Mouse (Mus musculus) lung, postnatal 0 days (tissue): ENCODE data around the gene Siglec1. TPM values are rescaled to one million over a fixed set of nuclear protein-coding genes. Genes with fewer than 3 reads are reported as not detected.

Experiments
- ATAC-seq: fragments of 200-750 bp; cut with Nextera tagmentation; 2 replicates; pipeline ENCODE4 v1.8.0; 2017; ENCODE audit warnings: moderate library complexity
- DNase-seq: peaks from one replicate; pipeline ENCODE4 v3.0.0-alpha.2; 2016; ENCODE audit warnings: low spot score
- H3K27ac ChIP-seq: fragments of 300-500 bp; sonication (generic); 2 replicates; pipeline ENCODE4 v1.5.1; 2014; ENCODE audit warnings: antibody characterized with exemption, mild to moderate bottlenecking, low read length, mixed read lengths
- H3K27me3 ChIP-seq: fragments of 300-500 bp; sonication (generic); replicated peaks from 2 replicates; pipeline ENCODE4 v1.6.1; 2014; ENCODE audit warnings: low read length, mixed read lengths; ENCODE audit not compliant: insufficient read depth
- H3K36me3 ChIP-seq: fragments of 300-500 bp; sonication (generic); 2 replicates; pipeline ENCODE4 v1.6.1; 2014; ENCODE audit warnings: low read length, mixed read lengths; ENCODE audit not compliant: insufficient read depth
- H3K4me1 ChIP-seq: fragments of 300-500 bp; sonication (generic); 2 replicates; pipeline ENCODE4 v1.6.1; 2014; ENCODE audit warnings: antibody characterized with exemption, low read depth, low read length, mixed read lengths; ENCODE audit not compliant: insufficient read depth
- H3K4me2 ChIP-seq: fragments of 300-500 bp; sonication (generic); replicated peaks from 2 replicates; pipeline ENCODE4 v1.6.1; 2014; ENCODE audit warnings: low read depth, mild to moderate bottlenecking, low read length, moderate library complexity, mixed read lengths
- H3K4me3 ChIP-seq: fragments of 300-500 bp; sonication (generic); 2 replicates; pipeline ENCODE4 v1.5.1; 2014; ENCODE audit warnings: low read depth, low read length
- H3K9ac ChIP-seq: fragments of 300-500 bp; sonication (generic); replicated peaks from 2 replicates; pipeline ENCODE4 v1.6.1; 2014; ENCODE audit warnings: low read depth, mild to moderate bottlenecking
- H3K9me3 ChIP-seq: fragments of 300-500 bp; sonication (generic); 2 replicates; pipeline ENCODE4 v1.6.1; 2016; ENCODE audit warnings: low read length, mixed read lengths
- CTCF ChIP-seq: IDR thresholded peaks from 2 replicates; pipeline ENCODE4 v1.5.1; 2016; ENCODE audit warnings: antibody characterized with exemption, mild to moderate bottlenecking
- EP300 ChIP-seq: IDR thresholded peaks from 2 replicates; pipeline ENCODE4 v1.6.1; 2016; ENCODE audit warnings: antibody characterized with exemption, mild to moderate bottlenecking, control low read depth
- WGBS: fragments of 180-500 bp; shearing (Covaris S2); extraction: QIAGEN DNeasy Blood & Tissue Kit; methylation state at CpG from one replicate; pipeline ENCODE4 v1.1.7; 2014; 5-methylcytosine and 5-hydroxymethylcytosine counted together
- microRNA-seq: library from miRNA; unstranded; fragments of <30 nt; microRNA quantifications from one replicate; pipeline ENCODE4, GENCODE M21; 2016
- polyA plus RNA-seq: library from polyadenylated mRNA; unstranded; fragments of >200 nt; fragmentation: Nextera tagmentation; extraction: Ambion mirVana; gene quantifications from 2 replicates; pipeline ENCODE4 v1.2.1, GENCODE M21; 2015

The Siglec1 gene
- polyA plus RNA-seq, 1 experiment from 2014 or later = 1.1 TPM

DNA sequence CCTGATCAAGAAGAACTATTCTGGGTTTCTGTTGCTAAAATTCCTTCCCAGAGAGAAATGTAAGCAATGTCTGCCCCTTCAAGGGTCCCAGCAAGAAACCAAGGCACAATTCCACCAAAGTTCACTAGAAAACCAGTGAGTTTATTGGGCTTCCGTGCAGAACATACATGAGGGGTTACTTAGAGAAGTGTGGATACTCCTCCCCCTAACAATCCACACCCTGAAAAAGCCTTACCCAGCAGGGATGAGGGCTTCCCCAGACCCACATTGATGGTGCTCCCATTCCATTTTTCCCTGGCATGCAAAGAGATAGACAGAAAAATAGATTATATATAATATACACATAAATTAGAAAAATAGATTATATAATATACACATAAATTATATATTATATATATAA is 55.6 kb downstream of the Siglec1 start:
- no peak overlapping the region for H3K9ac ChIP-seq
- TF ChIP-seq CTCF = no peak
- TF ChIP-seq EP300 = no peak
- no peak overlapping the region for H3K4me2 ChIP-seq
- no peak for DNase-seq
- H3K9me3 ChIP-seq = no peaks in the 10 kb centered on the region
- ATAC-seq = no peak
- H3K4me3 ChIP-seq = no peak overlapping the region
- H3K4me1 ChIP-seq = no peaks in the 10 kb centered on the region
- no peaks in the 10 kb centered on the region for H3K27me3 ChIP-seq
- WGBS = 93% methylated on average over 1 of the region's 1 CpGs
- no peak overlapping the region for H3K27ac ChIP-seq
- no peaks in the 10 kb centered on the region for H3K36me3 ChIP-seq

GRCm38 (mm10) chr2:131030561-131030960 is 56.0 kb downstream of the Siglec1 start:
- no peaks in the 10 kb centered on the region for H3K36me3 ChIP-seq
- H3K4me1 ChIP-seq = no peaks in the 10 kb centered on the region
- TF ChIP-seq CTCF (no peak), EP300 (no peak)
- H3K4me2 ChIP-seq = no peak overlapping the region
- ATAC-seq (no peak), DNase-seq (no peak)
- H3K27ac ChIP-seq = no peak overlapping the region
- no peaks in the 10 kb centered on the region for H3K9me3 ChIP-seq
- WGBS = 82% methylated on average over 2 of the region's 2 CpGs
- no peak overlapping the region for H3K4me3 ChIP-seq
- H3K27me3 ChIP-seq = no peaks in the 10 kb centered on the region
- no peak overlapping the region for H3K9ac ChIP-seq

GRCm38 (mm10) chr2:131029065-131029935 is 57.3 kb downstream of the Siglec1 start:
- Histone ChIP-seq H3K36me3 (no peaks in the 10 kb centered on the region), H3K9me3 (no peaks in the 10 kb centered on the region), H3K27ac (no peak overlapping the region), H3K4me3 (no peak overlapping the region), H3K4me1 (no peaks in the 10 kb centered on the region), H3K27me3 (no peaks in the 10 kb centered on the region), H3K9ac (no peak overlapping the region), H3K4me2 (no peak overlapping the region)
- WGBS = 47% methylated on average over 9 of the region's 9 CpGs
- ATAC-seq = peak; percentile 82
- TF ChIP-seq EP300 (no peak), CTCF (no peak)
- peak; percentile 50 for DNase-seq

DNA sequence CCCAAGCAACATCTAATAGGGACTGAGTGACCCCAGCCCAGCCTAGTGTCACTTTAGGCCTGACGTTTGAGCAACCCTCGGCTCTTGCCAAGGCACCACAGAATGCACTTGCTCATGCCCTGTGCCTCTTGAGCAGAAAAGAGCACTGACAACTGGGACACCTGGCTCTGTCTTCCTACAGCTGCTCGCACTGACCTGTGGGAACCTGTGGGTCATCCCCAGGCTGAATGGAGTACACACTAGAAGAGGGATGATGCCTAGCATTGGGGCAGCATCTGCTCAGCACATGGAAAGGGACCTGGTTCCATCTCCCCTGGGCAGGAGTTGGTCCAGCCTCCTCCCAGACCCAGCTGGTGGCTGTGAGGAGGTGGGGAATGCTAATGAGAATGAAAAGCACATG is 59.6 kb downstream of the Siglec1 start:
- WGBS = 92% methylated on average over 3 of the region's 3 CpGs
- 0 out of 2 replicates have a peak, but pooled peaks cover under 1% of the 10 kb centered on the region for H3K36me3 ChIP-seq
- H3K4me1 ChIP-seq = no peaks in the 10 kb centered on the region
- H3K4me3 ChIP-seq = no peak overlapping the region
- H3K27me3 ChIP-seq = no peaks in the 10 kb centered on the region
- H3K27ac ChIP-seq = no peak overlapping the region
- no peak for ATAC-seq
- H3K9me3 ChIP-seq = no peaks in the 10 kb centered on the region
- DNase-seq = no peak
- no peak overlapping the region for H3K9ac ChIP-seq
- no peak overlapping the region for H3K4me2 ChIP-seq
- TF ChIP-seq EP300 = no peak
- no peak for TF ChIP-seq CTCF

DNA sequence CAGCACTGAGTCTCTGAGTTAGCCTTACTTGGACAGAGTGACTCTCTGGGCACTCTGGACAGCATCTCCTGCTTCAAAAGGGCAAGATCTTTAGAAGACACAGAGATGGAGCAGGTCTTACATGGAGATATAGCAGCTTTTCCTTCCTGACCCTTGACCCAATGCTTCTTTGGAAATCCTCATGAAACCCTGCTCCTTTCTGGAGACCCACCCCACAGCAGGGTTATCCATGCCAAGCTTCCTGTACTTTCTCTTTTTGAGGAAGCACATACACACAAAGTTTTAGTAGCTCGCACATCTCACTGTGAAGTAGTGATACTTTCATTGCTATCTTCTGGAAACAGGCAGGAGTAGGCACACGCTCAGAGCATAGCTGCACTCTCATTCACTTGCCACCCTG is 61.3 kb downstream of the Siglec1 start:
- no peak overlapping the region for H3K4me3 ChIP-seq
- 95% methylated on average over 2 of the region's 2 CpGs for WGBS

More for the DNA sequence above, 61.3 kb downstream of the Siglec1 start:
- no peak for TF ChIP-seq CTCF
- no peak for TF ChIP-seq EP300
- Histone ChIP-seq H3K9me3 (no peaks in the 10 kb centered on the region), H3K4me2 (no peak overlapping the region), H3K9ac (no peak overlapping the region), H3K4me1 (no peaks in the 10 kb centered on the region), H3K27me3 (no peaks in the 10 kb centered on the region), H3K36me3 (peaks cover 5% of the 10 kb centered on the region; the same call in 1 of the 2 replicates), H3K27ac (no peak overlapping the region)
- DNase-seq (no peak), ATAC-seq (no peak)

Small RNAs within 50 kb of the gene (microRNA-seq; reads per million reads assigned to microRNA genes)
- gene Mir6973b = not detected

Other genes with a start within 250 kb of the Siglec1 start
- 15.6 and 22.9 TPM in 2 replicates for gene 4930402H24Rik, start 180.4 kb downstream of the Siglec1 start, polyA plus RNA-seq
- 5.2 and 5.3 TPM in 2 replicates for gene Atrn, start 180.3 kb downstream of the Siglec1 start, polyA plus RNA-seq
- 1.2 and 1.4 TPM in 2 replicates for gene Gfra4, start 43.7 kb downstream of the Siglec1 start, polyA plus RNA-seq
- gene Adam33, start 23.0 kb downstream of the Siglec1 start, polyA plus RNA-seq = 3.2 and 3.5 TPM in 2 replicates
- 16.7 and 17.9 TPM in 2 replicates for gene Hspa12b, start 40.5 kb upstream of the Siglec1 start, polyA plus RNA-seq
- not detected in 2 replicates for gene Gm11037, start 46.7 kb upstream of the Siglec1 start, polyA plus RNA-seq
- gene 1700037H04Rik, start 73.3 kb upstream of the Siglec1 start, polyA plus RNA-seq = 28.3 and 32.8 TPM in 2 replicates
- gene Cenpb, start 93.3 kb upstream of the Siglec1 start, polyA plus RNA-seq = 13.2 and 14.9 TPM in 2 replicates
- gene Cdc25b, start 100.2 kb upstream of the Siglec1 start, polyA plus RNA-seq = 36.5 and 38.7 TPM in 2 replicates
- 12.2 TPM in 2 replicates for gene Spef1, start 100.5 kb upstream of the Siglec1 start, polyA plus RNA-seq
- 27.9 and 28.0 TPM in 2 replicates for gene Ap5s1, start 120.3 kb upstream of the Siglec1 start, polyA plus RNA-seq
- 14.1 and 14.4 TPM in 2 replicates for gene Mavs, start 147.3 kb upstream of the Siglec1 start, polyA plus RNA-seq
- 22.3 and 26.7 TPM in 2 replicates for gene Pank2, start 175.7 kb upstream of the Siglec1 start, polyA plus RNA-seq